Mouse (Mus musculus) layer of hippocampus, postnatal 10 days (tissue): Measurements from ENCODE around the gene Gpx7. TPM values are rescaled to one million over a fixed set of nuclear protein-coding genes. Genes with fewer than 3 reads are reported as not detected.
"Not testable (repeated sequence)": the region's sequence is repeated elsewhere in the genome, so short reads cannot be mapped to it uniquely, and the experiment has no call there.

Source experiments
- DNase-seq, 2 experiments: peaks; one replicate each; pipeline ENCODE4 v3.0.0; 2021; ENCODE audit warnings: low spot score in 2 of 2
- total RNA-seq, 2 experiments: library from RNA; stranded (reverse); gene quantifications; 2 replicates each; pipeline ENCODE4 v1.2.3; 2021

The Gpx7 gene
- total RNA-seq, 2 experiments from 2014 or later: 10.3 to 12.1 TPM

- no peak for DNase-seq
Measured at GRCm38 (mm10) chr4:108392558-108392957, 14.2 kb downstream of the Gpx7 start.

DNA sequence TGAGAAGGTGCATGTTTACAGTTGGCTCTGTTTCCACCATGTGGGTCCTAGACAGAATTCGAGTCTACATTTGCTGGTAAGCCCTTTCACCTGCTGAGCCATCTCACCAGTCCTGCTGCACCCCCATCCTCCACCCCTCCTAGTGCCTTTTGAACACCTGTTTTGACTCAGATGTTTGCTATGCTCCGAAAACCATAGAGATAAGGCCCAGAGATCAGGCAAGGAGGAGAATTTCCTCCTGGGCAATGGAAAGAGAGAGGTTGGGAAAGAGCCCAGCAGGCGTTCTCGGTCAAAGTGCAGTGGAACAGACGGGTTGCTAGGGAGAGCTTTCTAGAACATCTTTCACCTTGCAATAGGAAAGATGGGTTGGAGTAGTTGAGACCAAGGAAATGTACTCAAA, 15.6 kb downstream of the Gpx7 start:
- DNase-seq: no peak

DNA sequence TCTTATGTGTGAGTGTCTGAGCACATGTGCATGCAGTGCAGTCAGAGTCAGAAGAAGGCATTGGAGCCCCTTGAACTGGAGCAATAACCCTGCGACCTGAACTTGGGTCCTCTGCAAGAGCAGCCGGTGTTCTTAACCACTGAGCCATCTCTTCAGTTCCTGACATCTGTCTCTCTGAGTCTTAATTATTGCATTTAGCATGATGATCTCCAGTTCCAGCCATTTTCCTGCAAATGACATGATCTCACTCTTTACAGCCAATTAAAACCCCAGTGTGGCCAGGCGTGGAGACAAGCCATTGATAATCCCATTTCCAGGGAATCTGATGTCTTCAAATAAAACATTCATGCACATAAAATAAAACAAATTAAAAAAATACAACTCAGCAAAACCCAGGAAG, 18.0 kb downstream of the Gpx7 start:
- no peak for DNase-seq

DNA sequence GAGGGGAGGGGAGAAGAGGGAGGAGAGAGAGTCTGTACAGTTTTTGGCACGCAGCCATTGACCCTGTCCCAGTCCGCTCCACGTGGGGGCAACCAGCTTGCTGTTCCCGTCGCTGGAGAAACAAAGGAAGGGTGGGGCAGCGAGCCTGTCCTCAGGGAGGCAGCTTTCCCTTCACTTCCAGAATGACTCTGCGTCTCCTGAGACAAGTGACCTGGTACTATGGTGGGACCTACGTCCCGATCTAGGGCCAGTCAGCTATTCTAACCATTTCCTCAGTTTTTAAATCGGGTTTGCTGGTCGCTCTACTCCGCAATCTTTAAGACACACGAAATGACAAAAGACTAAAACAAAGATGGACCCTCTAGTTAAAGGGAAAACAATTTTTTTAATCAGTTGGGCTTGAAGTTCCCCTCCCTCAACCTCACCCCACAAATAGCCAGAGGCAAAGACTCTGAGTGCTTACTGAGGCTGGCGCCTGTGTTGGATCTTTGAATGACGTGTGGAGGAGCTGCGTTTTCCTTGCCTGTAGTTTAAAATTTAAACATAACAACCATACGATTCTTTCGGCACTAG, 19.0 kb downstream of the Gpx7 start:
- DNase-seq: peak; percentile 54 to 59

DNA sequence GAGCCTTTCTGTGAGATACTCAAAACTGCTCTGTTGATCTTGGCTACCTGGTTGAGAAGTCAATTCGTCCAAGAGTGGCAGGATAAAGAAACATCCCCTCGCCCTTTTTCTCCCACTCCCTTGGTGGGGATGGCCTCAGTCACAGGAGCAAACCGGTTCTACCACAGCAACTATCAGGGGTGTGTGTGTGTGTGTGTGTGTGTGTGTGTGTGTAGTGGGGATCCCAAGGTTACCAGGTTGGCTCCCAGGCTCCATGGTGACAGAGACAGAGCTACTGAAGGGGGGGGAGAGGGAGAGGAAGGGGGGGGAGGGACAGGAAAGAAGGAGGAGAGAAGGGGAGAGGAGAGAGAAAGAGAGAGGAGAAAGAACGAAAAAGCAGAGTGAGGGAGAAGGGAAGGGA, 19.7 kb downstream of the Gpx7 start:
- DNase-seq: no peak

DNA sequence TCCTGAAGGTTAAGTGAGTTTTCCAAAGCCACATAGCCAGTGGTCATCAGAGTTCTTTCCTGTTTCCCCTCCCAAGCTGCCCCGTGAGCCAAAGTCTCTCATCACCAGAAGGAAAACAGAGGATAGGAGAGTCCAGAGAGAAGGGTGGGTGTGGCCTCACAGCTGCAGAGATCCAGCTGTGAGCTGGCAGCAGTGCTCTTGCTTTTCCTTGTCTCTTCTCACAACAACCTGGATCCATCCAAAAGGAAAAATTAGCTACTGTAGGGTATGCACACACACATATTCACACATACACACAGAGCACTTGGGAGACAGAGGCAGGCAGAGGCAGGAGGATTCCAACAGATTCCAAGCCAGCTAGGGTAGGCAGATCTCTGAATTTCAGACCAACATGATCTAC, 20.7 kb downstream of the Gpx7 start:
- no peak for DNase-seq

- no peak for DNase-seq
Measured at GRCm38 (mm10) chr4:108383183-108383714, 23.5 kb downstream of the Gpx7 start, which contains the start of gene Shisal2a. TSS of gene Shisal2a (minus strand) at chr4:108383349.

DNA sequence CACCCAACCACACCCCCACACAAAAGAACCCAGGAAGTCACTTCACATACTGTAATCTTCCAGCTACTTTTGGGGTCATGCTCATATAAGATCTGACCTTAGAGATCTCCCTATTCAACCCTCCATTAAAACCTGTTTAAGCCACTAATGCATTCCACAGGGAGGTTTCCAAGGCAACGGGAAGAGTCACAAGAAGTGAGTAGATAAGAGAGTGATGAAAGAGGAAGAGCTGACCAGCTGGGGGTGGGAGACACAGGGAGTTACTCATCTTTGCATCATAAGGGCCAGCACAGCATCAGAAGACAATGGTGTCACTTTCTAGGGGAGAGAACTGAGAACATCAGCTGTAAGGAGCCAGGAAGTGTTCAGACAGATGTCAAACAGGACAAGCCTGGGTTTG, 26.6 kb downstream of the Gpx7 start:
- no peak for DNase-seq

GRCm38 (mm10) chr4:108379476-108379875, 27.3 kb downstream of the Gpx7 start:
- DNase-seq: no peak

DNA sequence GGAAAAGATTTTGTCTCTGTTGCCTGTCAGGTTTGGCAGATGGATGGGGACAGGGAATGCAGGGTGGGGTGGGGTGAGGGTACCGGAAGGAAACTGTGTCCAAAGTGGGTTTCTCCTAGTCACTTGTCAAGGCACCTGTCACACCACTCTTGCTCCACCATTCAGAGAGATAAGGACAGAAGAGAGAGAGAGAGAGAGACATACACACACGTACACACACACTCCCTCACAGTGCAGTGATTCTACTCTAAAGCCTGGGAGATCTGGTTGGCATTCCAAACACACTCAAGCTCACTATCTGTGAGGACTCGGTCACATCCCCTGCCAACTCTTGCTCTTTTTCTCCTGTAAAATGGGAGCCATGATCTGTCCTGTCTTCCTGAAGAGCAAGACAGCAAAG, 34.6 kb downstream of the Gpx7 start:
- no peak for DNase-seq

DNA sequence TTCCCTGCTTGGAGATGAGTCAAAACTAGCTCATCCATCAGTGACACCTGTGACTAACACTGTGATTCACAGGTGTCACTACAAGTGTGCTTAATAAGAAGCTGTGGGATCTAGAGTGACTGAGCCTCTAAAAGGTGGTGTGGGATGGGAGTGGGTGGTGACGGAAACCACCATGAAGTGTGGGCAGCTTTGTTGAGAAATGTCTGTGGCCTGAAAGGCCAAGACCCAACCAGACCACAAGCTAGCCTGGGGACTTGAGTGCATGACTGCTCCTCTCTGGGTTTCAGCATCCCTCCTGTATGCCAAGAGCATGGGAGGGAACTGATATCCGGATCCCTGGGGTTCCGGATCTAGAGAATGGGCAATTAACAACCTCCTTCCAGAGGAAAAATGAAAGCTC, 35.3 kb downstream of the Gpx7 start:
- no peak for DNase-seq

GRCm38 (mm10) chr4:108370409-108370808, 36.4 kb downstream of the Gpx7 start:
- no peak for DNase-seq

DNA sequence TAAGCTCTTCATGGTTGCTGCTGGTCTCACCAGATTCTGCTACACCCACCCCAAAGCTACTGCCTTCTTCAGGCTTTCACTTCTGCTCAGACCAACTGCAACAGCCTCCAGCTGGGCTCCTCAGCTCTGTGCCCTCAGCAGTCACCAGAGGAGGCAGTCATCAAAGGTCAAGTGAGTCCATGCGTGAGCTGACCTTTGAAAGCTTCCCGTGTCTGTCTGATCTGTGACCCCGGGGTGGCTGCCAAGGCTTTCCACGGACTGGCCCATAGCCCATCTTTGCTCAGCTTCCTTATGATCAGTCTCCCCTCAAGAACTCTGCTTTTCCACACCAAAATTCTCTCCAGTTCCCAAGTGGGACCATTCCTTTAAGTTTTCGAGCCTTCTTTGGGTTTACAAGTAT, 37.5 kb downstream of the Gpx7 start:
- DNase-seq: no peak

DNA sequence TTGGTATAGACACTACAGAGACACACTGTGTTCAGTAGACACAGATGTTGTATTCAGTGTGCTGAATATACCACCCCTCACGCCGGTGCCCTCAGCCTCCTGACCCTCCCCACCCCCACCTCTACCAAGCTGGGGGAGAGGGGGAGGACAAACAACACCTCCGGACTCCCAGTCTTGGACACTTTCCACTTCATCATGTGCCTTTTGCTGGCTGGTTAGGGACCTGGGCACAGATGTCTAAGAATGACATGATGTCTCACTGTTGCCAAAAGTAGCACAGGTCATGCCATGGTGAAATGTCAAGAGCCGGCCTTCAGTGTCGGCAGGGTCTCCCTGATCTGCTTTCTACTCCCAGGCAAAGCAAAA, 42.7 kb downstream of the Gpx7 start:
- DNase-seq: no peak

DNA sequence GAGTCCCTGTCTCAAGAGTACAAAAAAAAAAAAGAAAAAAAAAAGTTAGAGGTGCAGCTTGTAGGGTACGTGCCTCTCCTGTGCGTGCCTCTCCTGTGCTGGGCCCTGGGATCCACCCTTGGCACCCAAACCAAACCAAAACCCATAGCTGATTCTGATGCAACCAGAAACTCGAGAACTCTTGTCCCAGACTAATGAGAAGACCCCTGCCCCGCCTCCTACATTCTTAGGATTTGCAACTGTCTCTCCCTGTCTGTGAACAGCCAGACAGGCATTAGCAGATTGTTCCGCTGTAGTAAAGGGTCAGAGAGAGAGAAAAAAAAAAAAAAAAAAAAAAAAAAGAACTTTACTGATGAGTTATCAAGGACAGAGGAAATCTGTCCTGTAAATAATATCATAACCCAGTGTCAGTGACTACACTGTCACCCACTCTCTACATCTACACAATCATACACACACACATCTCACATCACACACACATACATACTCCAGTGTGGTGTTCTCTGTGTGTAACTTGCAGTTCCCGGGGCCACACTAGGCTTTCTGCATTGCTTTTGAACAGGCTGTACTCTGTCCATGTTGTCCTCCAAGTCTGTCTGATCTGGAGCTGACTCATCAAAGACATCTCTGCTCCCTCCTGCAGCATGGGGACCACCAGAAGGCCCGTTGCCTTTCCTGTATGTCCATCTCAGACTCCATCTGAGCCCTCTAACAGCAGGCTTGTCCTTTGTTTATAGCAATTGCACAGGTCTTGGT, 43.2 kb downstream of the Gpx7 start:
- no peak for DNase-seq

DNA sequence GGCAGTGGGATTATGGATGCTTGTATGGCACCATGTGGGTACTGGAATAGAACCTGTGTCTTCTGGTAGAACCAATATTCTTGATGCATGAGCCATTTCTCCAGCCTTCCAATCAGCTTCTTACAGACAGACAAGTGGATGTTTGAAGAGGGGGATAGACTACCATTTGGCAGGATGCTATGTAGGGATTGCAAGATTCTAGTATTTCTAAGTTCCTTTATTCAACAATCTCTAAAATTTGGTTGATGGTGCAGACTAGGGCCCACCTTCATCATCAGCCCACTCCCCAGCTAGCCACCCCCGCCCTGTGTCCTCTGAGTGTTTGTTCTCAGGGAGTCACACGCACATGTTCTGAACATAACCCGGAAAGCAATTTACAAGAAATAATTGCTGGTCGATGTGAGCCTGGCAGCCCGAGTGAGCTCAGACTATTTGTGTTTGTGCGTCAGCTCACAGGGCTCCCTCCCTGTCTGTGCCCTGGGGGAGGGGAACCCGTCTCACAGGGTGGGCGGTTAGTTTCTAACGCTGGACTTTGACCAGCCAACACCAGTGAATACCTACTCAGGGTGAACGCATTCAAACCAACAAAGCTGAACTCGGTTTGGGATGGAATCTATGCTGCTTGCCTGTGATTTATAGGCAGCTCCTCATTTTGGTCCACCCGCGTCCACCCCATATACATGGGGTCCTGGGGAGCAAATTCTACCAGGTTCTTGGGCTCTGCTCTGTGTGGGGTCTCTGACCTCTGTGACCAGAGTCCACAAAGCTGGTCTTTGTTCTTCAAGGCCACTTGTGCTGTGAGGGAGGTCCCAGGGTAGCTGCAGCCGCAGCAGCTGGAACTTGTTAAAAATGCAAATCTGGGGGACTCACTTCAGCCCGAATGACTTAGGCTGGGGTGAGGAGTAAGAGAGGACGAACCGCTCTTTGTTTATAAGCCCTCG, 44.2 kb downstream of the Gpx7 start:
- peak; percentile 20 to 28 for DNase-seq

DNA sequence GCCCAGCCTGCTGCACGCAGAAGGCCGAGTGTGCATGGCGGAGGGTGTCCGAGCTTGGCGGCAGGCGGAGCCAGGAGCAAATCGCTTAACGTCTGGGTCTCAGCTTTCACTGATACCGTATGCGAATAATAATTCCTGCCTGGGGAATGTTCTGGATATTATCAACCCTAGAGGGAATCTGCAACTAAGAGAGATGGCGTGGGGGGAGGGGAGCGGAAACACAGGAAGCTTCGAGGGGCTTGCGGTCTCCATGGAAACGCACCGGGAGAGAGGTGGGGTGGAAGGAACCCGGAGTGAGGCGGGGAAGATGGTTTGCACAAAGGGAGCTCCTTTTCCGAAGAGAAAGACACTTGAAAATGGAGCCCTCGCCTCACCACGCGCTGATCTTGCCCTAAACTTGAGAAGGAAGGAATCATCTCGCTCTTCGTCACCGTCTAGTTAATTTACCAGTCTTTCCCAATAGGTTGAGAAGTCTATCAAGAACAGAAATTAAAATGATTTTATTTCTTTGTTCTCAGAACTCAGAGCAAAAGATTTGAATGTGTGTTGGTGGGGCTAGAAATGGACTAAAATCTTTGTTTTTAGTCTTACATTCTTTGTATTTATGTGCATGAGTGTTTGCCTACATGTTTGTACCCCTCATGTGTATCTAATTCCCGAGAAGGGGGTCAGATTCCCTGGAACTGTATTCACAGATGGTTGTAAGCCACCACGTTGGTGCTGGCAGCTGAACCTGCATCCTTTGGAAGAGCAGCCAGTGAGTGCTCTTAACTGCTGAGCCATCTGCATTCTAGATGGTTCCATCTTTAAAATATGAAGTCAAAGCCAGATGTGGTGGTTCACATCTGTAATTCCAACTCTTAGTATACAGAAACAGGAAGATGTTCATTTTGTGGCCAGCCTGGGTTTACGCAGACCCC, 46.4 kb downstream of the Gpx7 start:
- DNase-seq: peak; percentile 76 to 82

DNA sequence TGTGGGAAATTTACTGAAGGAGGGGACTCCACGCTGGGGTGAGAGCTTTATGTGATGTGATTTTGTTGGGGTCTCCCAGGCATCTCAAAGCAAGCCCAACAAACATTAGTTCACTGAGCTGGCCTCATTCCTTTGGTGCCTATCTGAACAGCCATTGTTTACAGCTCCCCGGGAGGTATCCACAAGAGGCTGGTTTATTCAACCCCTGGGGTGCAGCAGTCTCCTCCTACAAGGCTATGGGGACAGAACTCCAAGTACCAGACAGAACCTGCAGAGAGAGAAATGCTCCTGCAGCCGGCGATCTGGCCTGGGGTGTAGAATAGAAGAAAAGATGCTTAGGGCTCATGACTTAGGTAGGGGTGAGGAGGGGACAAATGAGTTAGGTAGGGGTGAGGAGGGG, 48.3 kb downstream of the Gpx7 start:
- DNase-seq: no peak

DNA sequence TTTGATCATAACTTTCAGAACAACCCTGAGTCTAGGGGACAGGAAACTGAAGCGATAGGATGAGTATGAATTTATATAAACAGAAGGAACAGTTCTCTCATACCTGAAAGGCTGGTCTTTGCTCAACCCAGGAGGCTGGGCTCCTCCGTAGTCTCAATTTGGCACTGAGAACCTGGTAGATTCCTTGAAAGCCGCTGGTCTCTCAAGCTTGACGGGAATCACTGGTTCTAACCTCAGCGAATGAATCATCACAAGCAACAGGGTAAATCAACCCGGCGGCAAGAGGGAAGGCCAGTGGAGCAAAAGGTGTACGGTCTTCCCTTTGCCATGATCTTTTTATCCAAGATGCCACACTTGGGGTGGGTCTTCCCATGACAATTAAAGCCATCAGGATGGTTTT, 49.3 kb downstream of the Gpx7 start:
- DNase-seq: no peak

DNA sequence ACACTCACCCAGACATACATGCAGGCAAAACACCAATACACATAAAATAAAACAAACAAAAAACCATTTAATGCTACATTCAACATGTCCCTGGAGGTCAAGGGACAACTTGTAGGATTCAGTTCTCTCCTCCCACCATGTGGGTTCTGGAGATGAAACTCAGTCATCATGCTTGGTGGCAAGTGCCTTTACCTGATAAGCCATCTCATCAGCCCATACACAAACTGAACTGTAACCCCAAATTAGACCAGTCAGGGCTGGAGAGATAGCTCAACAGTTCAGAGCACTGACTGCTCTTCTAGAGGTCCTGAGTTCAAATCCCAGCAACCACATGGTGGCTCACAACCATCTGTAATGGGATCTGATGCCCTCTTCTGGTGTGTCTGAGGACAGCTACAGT, 53.2 kb downstream of the Gpx7 start:
- not testable (repeated sequence) for DNase-seq

GRCm38 (mm10) chr4:108350819-108351218, 55.9 kb downstream of the Gpx7 start:
- no peak for DNase-seq
